Mouse (Mus musculus) lung, embryonic 14.5 days (tissue): ENCODE measurements at regions not wholly inside any gene's neighbourhood (a gene's known extent, or its start where the extent isn't known, plus 50 kb on each side); places are given as distances from the start of the nearest gene placed in this dataset.

Experiments
- ATAC-seq: fragments of 200-750 bp; cut with Nextera tagmentation; 2 replicates; pipeline ENCODE4 v1.8.0; 2017; ENCODE audit warnings: mild to moderate bottlenecking, moderate TSS enrichment, moderate library complexity; ENCODE audit not compliant: insufficient read depth
- DNase-seq: peaks from one replicate; pipeline ENCODE4 v3.0.0-alpha.2; 2015
- H3K27ac ChIP-seq: fragments of 300-500 bp; sonication (generic); 2 replicates; pipeline ENCODE4 v1.5.1; 2014; ENCODE audit warnings: low read depth, mild to moderate bottlenecking, moderate library complexity
- H3K27me3 ChIP-seq: fragments of 300-500 bp; sonication (generic); 2 replicates; pipeline ENCODE4 v1.6.1; 2014; ENCODE audit warnings: low read length, control low read depth; ENCODE audit not compliant: insufficient read depth
- H3K36me3 ChIP-seq: fragments of 300-500 bp; sonication (generic); 2 replicates; pipeline ENCODE4 v1.6.1; 2014; ENCODE audit warnings: control low read depth; ENCODE audit not compliant: insufficient read depth
- H3K4me1 ChIP-seq: fragments of 300-500 bp; sonication (generic); 2 replicates; pipeline ENCODE4 v1.6.1; 2014; ENCODE audit warnings: antibody characterized with exemption, control low read depth; ENCODE audit not compliant: insufficient read depth
- H3K4me2 ChIP-seq: fragments of 300-500 bp; sonication (generic); 2 replicates; pipeline ENCODE4 v1.6.1; 2014; ENCODE audit warnings: mild to moderate bottlenecking
- H3K4me3 ChIP-seq: fragments of 300-500 bp; sonication (generic); 2 replicates; pipeline ENCODE4 v1.5.1; 2014; ENCODE audit warnings: low read depth, low read length
- H3K9ac ChIP-seq: fragments of 300-500 bp; sonication (generic); 2 replicates; pipeline ENCODE4 v1.6.1; 2014
- H3K9me3 ChIP-seq: fragments of 300-500 bp; sonication (generic); 2 replicates; pipeline ENCODE4 v1.6.1; 2016; ENCODE audit warnings: low read depth, low read length, control low read depth
- CTCF ChIP-seq: IDR thresholded peaks from 2 replicates; pipeline ENCODE4 v1.5.1; 2016; ENCODE audit warnings: antibody characterized with exemption, low read depth
- WGBS: fragments of 180-500 bp; shearing (Covaris S2); extraction: QIAGEN DNeasy Blood & Tissue Kit; methylation state at CpG from one replicate; pipeline ENCODE4 v1.1.7; 2014; 5-methylcytosine and 5-hydroxymethylcytosine counted together

- no peaks in the 10 kb centered on the region for H3K36me3 ChIP-seq
- no peak overlapping the region for H3K4me2 ChIP-seq
- 75% methylated on average over 11 of the region's 11 CpGs for WGBS
- no peaks in the 10 kb centered on the region for H3K9me3 ChIP-seq
- ATAC-seq, result no peak
- no peak overlapping the region for H3K27ac ChIP-seq
- no peak overlapping the region for H3K4me3 ChIP-seq
- TF ChIP-seq CTCF, result no peak
- H3K27me3 ChIP-seq, result no peaks in the 10 kb centered on the region
- no peak for DNase-seq
- H3K4me1 ChIP-seq, result peaks cover 5% of the 10 kb centered on the region; the same call in 1 of the 2 replicates
- H3K9ac ChIP-seq, result no peak overlapping the region
Observed at GRCm38 (mm10) chr8:116241146-116241986, 263.4 kb upstream of the Dynlrb2 start.

- H3K4me3 ChIP-seq, result no peak overlapping the region
- H3K4me1 ChIP-seq, result peaks cover 5% of the 10 kb centered on the region; the same call in 1 of the 2 replicates
- no peak overlapping the region for H3K4me2 ChIP-seq
- ATAC-seq (no peak), DNase-seq (no peak)
- no peaks in the 10 kb centered on the region for H3K27me3 ChIP-seq
- no peaks in the 10 kb centered on the region for H3K9me3 ChIP-seq
- H3K36me3 ChIP-seq, result no peaks in the 10 kb centered on the region
- WGBS, result 83% methylated on average over 1 of the region's 1 CpGs
- no peak overlapping the region for H3K9ac ChIP-seq
- TF ChIP-seq CTCF, result no peak
- H3K27ac ChIP-seq, result no peak overlapping the region
Observed at GRCm38 (mm10) chr8:116238670-116239069, 266.1 kb upstream of the Dynlrb2 start.

GRCm38 (mm10) chr8:116237561-116238100, 267.1 kb upstream of the Dynlrb2 start:
- Histone ChIP-seq H3K27me3 (no peaks in the 10 kb centered on the region), H3K4me3 (no peak overlapping the region), H3K4me2 (no peak overlapping the region), H3K27ac (no peak overlapping the region), H3K9me3 (no peaks in the 10 kb centered on the region), H3K9ac (no peak overlapping the region), H3K4me1 (peaks cover 5% of the 10 kb centered on the region; the same call in 1 of the 2 replicates), H3K36me3 (no peaks in the 10 kb centered on the region)
- ATAC-seq, result no peak
- WGBS, result 46% methylated on average over 3 of the region's 3 CpGs
- no peak for TF ChIP-seq CTCF
- peak; percentile 46 for DNase-seq

- Histone ChIP-seq H3K27ac (peak overlapping the region; percentile 39), H3K4me3 (no peak overlapping the region), H3K4me1 (no peaks in the 10 kb centered on the region), H3K36me3 (no peaks in the 10 kb centered on the region), H3K9ac (no peak overlapping the region), H3K4me2 (no peak overlapping the region), H3K27me3 (no peaks in the 10 kb centered on the region), H3K9me3 (no peaks in the 10 kb centered on the region)
- 11% methylated on average over 5 of the region's 5 CpGs for WGBS
- DNase-seq, result peak; percentile 82
- ATAC-seq, result peak; percentile 95
- no peak for TF ChIP-seq CTCF
Observed at GRCm38 (mm10) chr8:116229654-116230136, 275.1 kb upstream of the Dynlrb2 start.

- no peak for DNase-seq
- no peak overlapping the region for H3K9ac ChIP-seq
- TF ChIP-seq CTCF, result no peak
- no peaks in the 10 kb centered on the region for H3K36me3 ChIP-seq
- H3K9me3 ChIP-seq, result no peaks in the 10 kb centered on the region
- H3K4me2 ChIP-seq, result no peak overlapping the region
- no peak for ATAC-seq
- H3K4me3 ChIP-seq, result no peak overlapping the region
- H3K27ac ChIP-seq, result no peak overlapping the region
- WGBS, result 84% methylated on average over 11 of the region's 11 CpGs
- H3K27me3 ChIP-seq, result no peaks in the 10 kb centered on the region
- no peaks in the 10 kb centered on the region for H3K4me1 ChIP-seq
Observed at GRCm38 (mm10) chr8:116227003-116227402, 277.8 kb upstream of the Dynlrb2 start.

GRCm38 (mm10) chr8:116223235-116223634, 281.5 kb upstream of the Dynlrb2 start:
- 95% methylated on average over 2 of the region's 2 CpGs for WGBS
- H3K4me1 ChIP-seq, result no peaks in the 10 kb centered on the region
- no peaks in the 10 kb centered on the region for H3K36me3 ChIP-seq
- H3K9me3 ChIP-seq, result no peaks in the 10 kb centered on the region
- TF ChIP-seq CTCF, result no peak
- no peak overlapping the region for H3K4me3 ChIP-seq
- no peak for DNase-seq
- no peaks in the 10 kb centered on the region for H3K27me3 ChIP-seq
- ATAC-seq, result no peak
- H3K4me2 ChIP-seq, result no peak overlapping the region
- no peak overlapping the region for H3K9ac ChIP-seq
- no peak overlapping the region for H3K27ac ChIP-seq

GRCm38 (mm10) chr8:116215909-116216308, 288.9 kb upstream of the Dynlrb2 start:
- Histone ChIP-seq H3K9ac (no peak overlapping the region), H3K36me3 (no peaks in the 10 kb centered on the region), H3K4me3 (no peak overlapping the region), H3K4me2 (no peak overlapping the region), H3K9me3 (no peaks in the 10 kb centered on the region), H3K27me3 (no peaks in the 10 kb centered on the region), H3K27ac (no peak overlapping the region; the same call in 1 of the 2 replicates), H3K4me1 (no peaks in the 10 kb centered on the region)
- 39% methylated on average over 5 of the region's 5 CpGs for WGBS
- TF ChIP-seq CTCF, result no peak
- ATAC-seq, result no peak
- peak; percentile 57 for DNase-seq
